Mouse (Mus musculus): ENCODE data around the gene Hist1h4n.

The Hist1h4n gene

DNA sequence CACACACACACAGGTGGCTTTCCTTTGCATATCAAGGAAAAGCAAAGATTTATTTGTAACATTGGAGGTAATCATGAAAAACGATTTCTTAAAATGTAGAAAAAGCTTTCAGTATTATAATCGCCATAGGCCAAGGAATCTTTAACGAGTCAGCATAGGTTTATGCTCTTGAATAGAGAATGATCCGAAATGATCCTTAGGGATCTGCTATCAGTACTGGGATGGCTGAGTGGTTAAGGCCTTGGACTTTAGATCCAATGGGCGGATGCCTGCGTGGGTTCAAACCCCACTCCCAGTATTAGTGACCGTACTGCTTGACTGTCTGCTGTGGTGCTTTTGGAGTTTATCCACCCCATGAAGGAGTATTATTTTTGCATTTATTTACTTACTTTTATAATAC, 36.4 kb downstream of the Hist1h4n start:
- no peak for DNase-seq (ENCODE audit: low read depth)

DNA sequence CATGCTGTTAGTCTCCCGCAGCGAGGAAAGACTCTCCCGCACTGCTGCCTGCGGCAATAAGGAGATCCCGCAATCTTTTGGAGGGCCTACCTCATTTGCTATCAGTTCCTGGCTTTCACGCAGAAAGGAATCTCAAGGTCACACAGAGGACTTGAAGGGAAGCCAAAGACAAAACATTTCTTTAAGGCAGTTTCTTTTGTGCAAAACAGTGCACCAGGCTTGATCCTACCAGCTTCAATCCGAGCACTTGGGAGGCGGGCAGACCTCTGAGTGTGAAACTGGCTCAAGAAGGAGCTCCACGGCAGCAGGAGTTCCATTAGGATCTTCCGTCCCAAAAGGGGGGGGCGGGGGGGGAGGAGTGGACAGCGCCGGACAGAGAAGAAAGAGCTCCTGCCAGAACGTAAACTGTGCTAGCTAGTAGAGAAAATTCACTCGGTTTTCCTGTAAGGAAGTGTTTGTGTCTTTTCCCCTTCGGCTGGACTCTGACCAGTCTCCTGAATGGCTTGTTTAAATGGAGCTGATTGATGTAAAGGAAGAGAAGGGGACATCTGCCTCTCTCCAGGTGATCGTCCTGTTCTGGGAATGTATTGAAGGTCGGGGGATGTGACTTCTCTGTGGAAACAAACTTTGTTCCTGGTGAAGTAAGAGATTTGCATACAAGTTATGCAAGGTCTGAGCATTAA, 41.3 kb downstream of the Hist1h4n start:
- no peak for DNase-seq (ENCODE audit: low read depth)

DNA sequence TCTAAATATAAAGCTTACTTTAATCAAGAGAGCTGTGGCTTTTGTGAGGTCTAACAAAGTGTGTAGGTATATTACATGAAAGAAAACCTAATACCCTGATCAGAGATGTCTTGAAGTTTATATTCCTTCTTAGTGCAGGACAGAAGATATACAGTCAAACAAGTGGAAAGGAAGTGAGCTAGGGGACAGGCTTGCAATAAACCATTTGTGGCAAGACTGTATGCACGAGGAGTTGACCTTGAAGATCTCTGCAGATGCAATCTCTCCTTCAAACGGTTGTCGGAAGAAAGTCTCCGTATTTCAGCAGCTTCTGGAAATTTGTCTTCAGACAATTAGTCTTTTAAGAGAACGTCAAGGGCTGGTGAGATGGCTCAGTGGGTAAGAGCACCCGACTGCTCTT, 42.1 kb downstream of the Hist1h4n start:
- no peak for DNase-seq (ENCODE audit: low read depth)

DNA sequence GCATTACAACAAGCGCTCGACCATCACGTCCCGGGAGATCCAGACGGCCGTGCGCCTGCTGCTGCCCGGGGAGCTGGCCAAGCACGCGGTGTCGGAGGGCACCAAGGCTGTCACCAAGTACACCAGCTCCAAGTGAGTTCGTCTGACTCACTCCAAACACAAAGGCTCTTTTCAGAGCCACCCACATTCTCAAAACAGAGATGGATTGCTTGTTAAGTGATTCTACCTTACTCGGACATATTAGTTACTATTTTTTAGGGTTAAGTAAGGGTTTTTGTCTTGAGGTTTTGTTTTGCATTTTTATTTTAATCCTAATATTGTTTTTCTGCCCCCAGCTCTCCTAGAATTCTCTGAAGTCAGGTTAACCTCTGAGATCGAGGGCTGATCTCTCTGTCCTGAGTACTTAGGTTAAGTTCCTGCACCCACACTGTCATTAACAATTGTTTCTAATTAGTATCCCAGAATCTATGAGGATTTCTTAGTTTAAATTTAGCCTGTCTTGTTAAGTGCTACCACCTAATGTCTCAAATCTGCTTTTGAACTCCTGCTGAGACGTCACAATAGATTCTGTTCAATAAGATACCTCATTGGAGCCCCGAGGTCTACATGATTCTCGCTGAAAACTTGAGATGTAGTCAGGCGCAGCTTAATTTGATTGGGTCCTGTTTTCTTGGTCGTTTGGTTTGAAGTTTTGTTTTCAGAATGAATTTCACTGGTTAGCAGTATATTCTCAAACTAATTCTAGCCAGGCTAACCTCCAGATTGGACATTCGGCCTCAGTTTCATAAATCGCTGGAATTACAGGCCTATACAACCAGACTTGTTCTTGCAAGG, 44.0 kb downstream of the Hist1h4n start:
- DNase-seq (ENCODE audit: low read depth): peak; percentile 34

DNA sequence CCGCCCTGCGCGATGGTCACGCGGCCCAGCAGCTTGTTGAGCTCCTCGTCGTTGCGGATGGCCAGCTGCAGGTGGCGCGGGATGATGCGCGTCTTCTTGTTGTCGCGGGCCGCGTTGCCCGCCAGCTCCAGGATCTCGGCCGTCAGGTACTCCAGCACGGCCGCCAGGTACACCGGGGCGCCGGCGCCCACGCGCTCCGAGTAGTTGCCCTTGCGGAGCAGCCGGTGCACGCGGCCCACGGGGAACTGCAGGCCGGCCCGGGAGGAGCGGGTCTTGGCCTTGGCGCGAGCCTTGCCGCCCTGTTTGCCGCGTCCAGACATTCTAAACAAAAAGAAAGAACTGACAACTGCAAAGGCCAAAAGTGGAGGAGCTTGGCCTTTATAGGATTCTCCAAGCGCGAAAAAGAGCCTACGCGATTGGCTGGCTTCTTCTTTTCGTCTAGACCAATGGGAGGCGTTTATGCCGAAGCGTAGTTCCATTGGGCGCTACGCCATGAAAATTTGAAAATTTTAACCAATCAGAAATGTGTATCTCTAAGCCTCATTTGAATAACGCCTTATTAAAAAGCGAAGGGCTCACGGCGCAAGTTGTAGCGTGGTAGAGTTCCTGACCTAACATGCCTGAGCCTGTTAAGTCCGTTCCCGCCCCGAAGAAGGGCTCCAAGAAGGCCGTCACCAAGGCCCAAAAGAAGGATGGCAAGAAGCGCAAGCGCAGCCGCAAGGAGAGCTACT, 44.9 kb downstream of the Hist1h4n start, which contains the start of the genes Hist1h2an and Hist1h2bp:
Hist1h2an (minus strand) TSS at position 320 of the 731 bp plus-strand sequence.
Hist1h2bp (plus strand) TSS at position 563 of the 731 bp plus-strand sequence.
- peak; percentile 95 for DNase-seq (ENCODE audit: low read depth)

DNA sequence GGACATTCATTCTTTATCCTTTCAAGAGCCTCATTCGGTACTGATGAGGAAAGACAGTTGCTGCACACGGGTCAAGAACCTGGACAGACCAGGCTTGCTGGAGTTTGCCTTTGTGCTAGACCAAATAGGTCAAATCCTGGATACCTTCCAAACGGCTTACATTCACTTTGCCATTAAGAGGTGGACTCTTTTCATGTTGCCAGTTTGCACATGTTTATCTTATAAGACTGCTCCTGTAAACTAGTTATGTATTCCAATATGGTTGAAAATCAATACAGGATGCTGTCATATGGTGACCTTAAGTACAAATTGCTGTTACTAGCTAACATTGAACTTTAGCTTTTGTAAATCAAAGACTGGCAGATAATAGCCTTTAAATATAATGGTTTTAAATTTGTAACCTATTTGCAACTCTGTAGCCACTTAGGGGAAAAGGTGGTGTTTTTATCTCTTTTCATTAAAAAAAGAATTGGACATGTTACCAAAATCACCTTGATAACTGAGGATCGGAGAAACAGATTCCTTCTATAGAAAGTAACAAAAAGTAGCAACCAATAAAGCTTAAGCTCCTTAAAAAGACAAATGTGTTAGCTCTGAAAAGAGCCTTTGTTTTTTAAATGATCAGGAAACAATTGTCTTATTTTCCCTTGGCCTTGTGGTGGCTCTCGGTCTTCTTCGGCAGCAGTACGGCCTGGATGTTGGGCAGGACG, 45.7 kb downstream of the Hist1h4n start:
- DNase-seq (ENCODE audit: low read depth): peak; percentile 54

DNA sequence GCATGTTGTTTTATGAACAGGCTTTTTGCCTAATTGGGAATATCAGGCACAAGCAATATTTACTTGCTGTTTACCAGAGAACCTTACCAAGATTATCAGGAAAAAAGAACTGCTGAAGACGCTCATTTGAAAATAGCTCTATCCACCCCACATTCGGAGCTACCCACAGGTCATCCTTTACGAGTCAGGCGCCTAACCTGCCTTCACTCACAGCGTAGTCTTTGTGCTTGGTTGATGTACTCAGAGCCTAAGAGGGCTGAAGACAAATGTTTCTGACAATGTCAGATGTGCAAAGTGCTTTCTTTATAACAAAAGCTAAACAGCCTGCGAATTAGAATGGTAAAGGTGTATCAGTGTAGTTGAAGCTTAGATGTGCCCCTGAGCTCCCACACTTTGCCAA, 47.7 kb downstream of the Hist1h4n start:
- DNase-seq (ENCODE audit: low read depth): no peak

DNA sequence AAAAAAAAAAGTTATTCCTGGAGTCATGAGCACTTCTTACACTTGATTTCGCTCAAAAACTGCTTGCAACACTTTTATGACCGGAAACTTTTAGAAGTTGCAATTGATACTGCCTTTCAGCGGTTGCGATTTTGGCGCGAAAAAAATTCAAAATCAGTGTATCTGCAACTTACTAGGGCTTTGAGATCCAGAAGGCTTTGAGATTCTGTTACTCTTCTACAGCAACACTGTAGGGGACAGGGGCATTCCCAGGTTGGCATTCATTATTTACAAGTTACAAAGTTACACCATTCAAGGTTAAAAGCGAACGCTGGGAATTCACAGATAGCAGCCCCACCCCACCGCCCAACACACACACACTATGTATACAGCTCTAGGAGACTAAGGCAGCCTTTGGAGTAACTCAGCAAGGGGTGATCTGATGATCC, 48.2 kb downstream of the Hist1h4n start:
- DNase-seq (ENCODE audit: low read depth): peak; percentile 80

DNA sequence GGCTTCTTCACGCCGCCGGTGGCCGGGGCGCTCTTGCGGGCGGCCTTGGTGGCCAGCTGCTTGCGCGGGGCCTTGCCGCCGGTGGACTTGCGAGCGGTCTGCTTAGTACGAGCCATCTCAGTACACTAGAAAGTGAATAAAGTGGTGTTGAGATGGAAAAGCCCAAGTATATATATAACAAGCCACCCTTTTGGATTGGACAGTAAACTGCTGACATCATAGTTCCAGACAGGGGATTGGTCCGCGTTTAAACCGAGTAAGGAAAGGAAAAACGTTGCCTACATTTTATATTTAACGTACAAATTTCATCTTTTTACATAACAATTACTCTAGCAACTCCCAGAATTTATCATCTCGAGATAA, 48.8 kb downstream of the Hist1h4n start, which contains the start of gene Hist1h3i:
Hist1h3i (minus strand) TSS at position 116 of the 363 bp plus-strand sequence.
- DNase-seq (ENCODE audit: low read depth): peak; percentile 91

DNA sequence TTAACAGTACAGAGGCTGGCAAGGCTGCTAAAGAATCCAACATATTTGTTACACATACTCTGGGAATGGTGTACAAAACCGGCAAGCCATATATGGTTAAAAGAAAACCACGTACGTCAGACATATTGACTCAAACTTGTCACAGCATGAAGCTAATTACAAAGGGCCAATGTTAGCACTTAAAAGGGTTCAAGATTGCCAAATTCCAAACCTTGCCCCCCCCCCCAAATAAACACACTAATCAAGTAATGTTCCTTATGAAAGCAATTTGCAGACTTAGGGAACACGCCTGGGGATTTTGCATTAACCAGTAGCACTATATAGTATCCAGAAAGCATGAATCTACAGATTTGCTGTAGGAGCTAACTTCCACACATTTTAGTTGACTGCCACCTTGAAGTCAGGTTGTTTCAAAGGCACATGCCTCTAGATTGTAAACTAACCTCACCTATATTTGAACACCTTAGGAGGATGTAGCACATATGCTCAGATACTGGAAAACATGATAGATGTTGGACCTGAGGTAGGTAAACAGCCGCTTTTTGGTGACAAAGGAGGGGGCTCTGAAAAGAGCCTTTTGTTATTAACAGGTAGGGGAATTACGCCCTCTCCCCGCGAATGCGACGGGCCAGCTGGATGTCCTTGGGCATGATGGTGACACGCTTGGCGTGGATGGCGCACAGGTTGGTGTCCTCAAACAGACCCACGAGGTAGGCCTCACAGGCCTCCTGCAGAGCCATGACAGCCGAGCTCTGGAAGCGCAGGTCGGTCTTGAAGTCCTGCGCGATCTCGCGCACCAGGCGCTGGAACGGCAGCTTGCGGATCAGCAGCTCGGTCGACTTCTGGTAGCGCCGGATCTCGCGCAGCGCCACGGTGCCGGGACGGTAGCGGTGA, 49.4 kb downstream of the Hist1h4n start:
- DNase-seq (ENCODE audit: low read depth): peak; percentile 66
